Mouse (Mus musculus): Measurements from ENCODE around the gene Hist1h4d. TPM values are rescaled to one million over a fixed set of nuclear protein-coding genes. Genes with fewer than 3 reads are reported as not detected.

The Hist1h4d gene
- total RNA-seq, 2 experiments from 2014 or later: 152 to 153 TPM

Small RNAs within 50 kb of the gene (microRNA-seq; reads per million reads assigned to microRNA genes)
- 0 reads per million in 2 experiments for gene Gm44297
- gene Gm44359: 0 reads per million in 2 experiments
- 0 reads per million in 2 experiments for gene Gm44394

Other genes starting within 250 kb of the Hist1h4d start
- gene Zfp322a, start 212.4 kb upstream of the Hist1h4d start, total RNA-seq (2021): 10 to 100 TPM; 30.8 to 31.6 TPM
- 1 to 10 TPM; 8.8 to 9.5 TPM for gene Abt1, start 157.7 kb upstream of the Hist1h4d start, total RNA-seq (2021)
- not detected for gene Btn1a1, start 115.7 kb upstream of the Hist1h4d start, total RNA-seq (2021)
- 1 to 10 TPM in 1 of 2 experiments, under 1 TPM in 1; 0.91 to 1.4 TPM for gene Btn2a2, start 92.7 kb upstream of the Hist1h4d start, total RNA-seq (2021)
- gene Hist1h4h, start 50.5 kb upstream of the Hist1h4d start, total RNA-seq (2021): 100 to 1,000 TPM; 331 to 357 TPM
- 1 to 10 TPM in 1 of 2 experiments, not detected in 1; 3.0 TPM for gene Hist1h2af, start 47.7 kb upstream of the Hist1h4d start, total RNA-seq (2021)
- gene Hist1h3g, start 46.2 kb upstream of the Hist1h4d start, total RNA-seq (2021): 1 to 10 TPM; 2.1 to 4.9 TPM
- gene Hist1h2bh, start 38.2 kb upstream of the Hist1h4d start, total RNA-seq (2021): under 1 TPM; 0.43 to 0.54 TPM
- gene Hist1h3f, start 37.5 kb upstream of the Hist1h4d start, total RNA-seq (2021): 10 to 100 TPM; 15.1 to 16.5 TPM
- gene Hist1h4f, start 29.9 kb upstream of the Hist1h4d start, total RNA-seq (2021): 100 to 1,000 TPM; 135 to 161 TPM
- gene Hist1h1d, start 28.3 kb upstream of the Hist1h4d start, total RNA-seq (2021): 1 to 10 TPM; 3.1 to 4.0 TPM
- gene Hist1h3e, start 19.2 kb upstream of the Hist1h4d start, total RNA-seq (2021): 10 to 100 TPM; 39.8 to 44.6 TPM
- 1 to 10 TPM; 3.9 to 8.2 TPM for gene Hist1h2ae, start 10.4 kb upstream of the Hist1h4d start, total RNA-seq (2021)
- 10 to 100 TPM; 58.3 to 66.2 TPM for gene Hist1h2bg, start 10.2 kb upstream of the Hist1h4d start, total RNA-seq (2021)
- gene Hist1h2bf, start 7.4 kb upstream of the Hist1h4d start, total RNA-seq (2021): 10 to 100 TPM; 24.1 to 24.2 TPM
- 1 to 10 TPM; 3.8 to 7.1 TPM for gene Hist1h2ad, start 7.2 kb upstream of the Hist1h4d start, total RNA-seq (2021)
- gene Hist1h3d, start 5.8 kb upstream of the Hist1h4d start, total RNA-seq (2021): 10 to 100 TPM; 11.8 to 13.6 TPM
- gene Hist1h2be, start 39.5 kb downstream of the Hist1h4d start, total RNA-seq (2021): 10 to 100 TPM; 10.2 to 11.3 TPM
- 10 to 100 TPM; 41.8 to 45.0 TPM for gene Hist1h1e, start 41.0 kb downstream of the Hist1h4d start, total RNA-seq (2021)
- gene Hist1h2ac, start 102.3 kb downstream of the Hist1h4d start, total RNA-seq (2021): 1 to 10 TPM; 2.3 to 3.4 TPM
- gene Hist1h2bc, start 102.6 kb downstream of the Hist1h4d start, total RNA-seq (2021): 10 to 100 TPM; 53.5 to 63.1 TPM
- not detected for gene Hist1h1t, start 114.2 kb downstream of the Hist1h4d start, total RNA-seq (2021)
- gene Hist1h4c, start 116.9 kb downstream of the Hist1h4d start, total RNA-seq (2021): 100 to 1,000 TPM; 104 to 112 TPM
- gene Hfe, start 129.3 kb downstream of the Hist1h4d start, total RNA-seq (2021): 1 to 10 TPM; 4.1 to 4.2 TPM
- gene Hist1h1c, start 157.2 kb downstream of the Hist1h4d start, total RNA-seq (2021): 10 to 100 TPM; 47.0 to 47.3 TPM
- under 1 TPM; 0.62 to 0.63 TPM for gene Hist1h3c, start 164.0 kb downstream of the Hist1h4d start, total RNA-seq (2021)
- 10 to 100 TPM; 15.7 to 19.5 TPM for gene Hist1h2bb, start 165.1 kb downstream of the Hist1h4d start, total RNA-seq (2021)
- gene Hist1h2ab, start 169.5 kb downstream of the Hist1h4d start, total RNA-seq (2021): 10 to 100 TPM; 28.1 to 35.2 TPM
- gene Hist1h3b, start 170.7 kb downstream of the Hist1h4d start, total RNA-seq (2021): 1 to 10 TPM; 7.6 to 9.4 TPM
- gene Hist1h4b, start 175.4 kb downstream of the Hist1h4d start, total RNA-seq (2021): 10 to 100 TPM; 73.0 to 74.7 TPM
- 10 to 100 TPM; 42.9 to 49.4 TPM for gene Hist1h4a, start 179.6 kb downstream of the Hist1h4d start, total RNA-seq (2021)
- 10 to 100 TPM; 27.5 to 33.9 TPM for gene Hist1h3a, start 180.8 kb downstream of the Hist1h4d start, total RNA-seq (2021)
- 10 to 100 TPM; 15.7 to 16.5 TPM for gene Hist1h1a, start 182.1 kb downstream of the Hist1h4d start, total RNA-seq (2021)
- not detected for gene Trim38, start 188.3 kb downstream of the Hist1h4d start, total RNA-seq (2021)
- not detected for gene Slc17a2, start 225.4 kb downstream of the Hist1h4d start, total RNA-seq (2021)